25 mouse cellular contexts compared by ENCODE assay signal in genomic region chr16:58533254-58533653, GRCm38 (mm10). TPM values are rescaled to one million over a fixed set of nuclear protein-coding genes. Genes with fewer than 3 reads are reported as not detected.
A peak's percentile ranks its signal among the peaks of the same experiment; 100 is the strongest.
DNase-seq lines count a peak whose midpoint lies in the region; ATAC-seq and TF ChIP-seq lines count a peak whose summit lies in the region.
"Had no signal": no experiment of that assay in that cellular context is flagged by ENCODE, and none has a peak within 500 bp of the region (broad histone marks: within the 10 kb centered on the region; RNA-seq: fewer than 3 reads in every experiment).

No protein-coding gene starts in this region.

- 80% methylated on average over 2 of the region's 2 CpGs for WGBS in midbrain, embryonic 12.5 days
- 59% methylated on average over 2 of the region's 2 CpGs for WGBS in midbrain, embryonic 13.5 days
- 20% methylated on average over 2 of the region's 2 CpGs for WGBS in liver, embryonic 14.5 days (ENCODE audit: insufficient replicate concordance)

- no peak overlapping the region for H3K27ac ChIP-seq in midbrain, embryonic 12.5 days (replicated peaks)
- no peak overlapping the region for H3K27ac ChIP-seq in midbrain, embryonic 13.5 days
- no peak overlapping the region; the same call in 1 of the 2 replicates for H3K27ac ChIP-seq in liver, embryonic 14.5 days
- H3K27ac ChIP-seq: embryonic facial prominence, embryonic 13.5 days; forebrain, embryonic 15.5 days; heart, adult 2 months; heart, embryonic 13.5 days; hindbrain, embryonic 12.5 days; limb, embryonic 15.5 days; macrophage had no signal

- no peak overlapping the region for H3K4me2 ChIP-seq in midbrain, embryonic 12.5 days (replicated peaks)
- H3K4me2 ChIP-seq in midbrain, embryonic 13.5 days (replicated peaks): no peak overlapping the region
- peak overlapping the region; percentile 32 for H3K4me2 ChIP-seq in liver, embryonic 14.5 days (ENCODE audit: low read depth)
- H3K4me2 ChIP-seq: embryonic facial prominence, embryonic 13.5 days; forebrain, embryonic 15.5 days; heart, embryonic 13.5 days; hindbrain, embryonic 12.5 days; limb, embryonic 15.5 days; midbrain, embryonic 11.5 days had no signal

- no peaks in the 10 kb centered on the region for H3K9me3 ChIP-seq in midbrain, embryonic 12.5 days
- H3K9me3 ChIP-seq in midbrain, embryonic 13.5 days: no peaks in the 10 kb centered on the region
- H3K9me3 ChIP-seq in liver, embryonic 14.5 days (ENCODE audit: control insufficient read depth, low read length): no peaks in the 10 kb centered on the region
- H3K9me3 ChIP-seq: embryonic facial prominence, embryonic 13.5 days; forebrain, embryonic 15.5 days; heart, embryonic 13.5 days; hindbrain, embryonic 12.5 days; limb, embryonic 15.5 days had no signal

- no peak for TF ChIP-seq CTCF in liver, embryonic 14.5 days (IDR thresholded peaks at IDR 0.05; ENCODE audit: low read depth)

- H3K27me3 ChIP-seq in midbrain, embryonic 12.5 days: no peaks in the 10 kb centered on the region
- no peaks in the 10 kb centered on the region for H3K27me3 ChIP-seq in midbrain, embryonic 13.5 days
- no peaks in the 10 kb centered on the region for H3K27me3 ChIP-seq in liver, embryonic 14.5 days (ENCODE audit: control insufficient read depth, insufficient read depth, low read length)
- H3K27me3 ChIP-seq: embryonic facial prominence, embryonic 13.5 days; forebrain, embryonic 15.5 days; heart, embryonic 13.5 days; hindbrain, embryonic 12.5 days; limb, embryonic 15.5 days had no signal

- no peak overlapping the region for H3K9ac ChIP-seq in midbrain, embryonic 12.5 days (replicated peaks)
- no peak overlapping the region for H3K9ac ChIP-seq in midbrain, embryonic 13.5 days (replicated peaks)
- no peak overlapping the region; the same call in 1 of the 2 replicates for H3K9ac ChIP-seq in liver, embryonic 14.5 days (replicated peaks)
- H3K9ac ChIP-seq: embryonic facial prominence, embryonic 13.5 days; forebrain, embryonic 15.5 days; heart, embryonic 13.5 days; hindbrain, embryonic 12.5 days; limb, embryonic 15.5 days had no signal

- DNase-seq in liver, embryonic 14.5 days (ENCODE audit: low read depth in 3 of 3, low spot score in 3 of 3): no peak
- DNase-seq in ovary, adult 18-20 months (ENCODE audit: low spot score): no peak
- no peak for DNase-seq in adrenal gland, postnatal 36 days
- no peak for DNase-seq in cerebellum, adult 9-11 months
- DNase-seq: adrenal gland, postnatal 10 days; cerebellum, postnatal 14 days; embryo, embryonic 11 days; gastrocnemius, postnatal 14 days; heart, adult 2 months; heart, postnatal 14 days; left cerebral cortex, postnatal 4 days; right cerebral cortex, postnatal 14 days had no signal

- H3K4me1 ChIP-seq in midbrain, embryonic 12.5 days: peaks cover 2% of the 10 kb centered on the region; the same call in 1 of the 2 replicates
- H3K4me1 ChIP-seq in midbrain, embryonic 13.5 days (replicated peaks): peaks cover 6% of the 10 kb centered on the region
- H3K4me1 ChIP-seq in liver, embryonic 14.5 days (replicated peaks; ENCODE audit: control insufficient read depth in 2 of 2, insufficient read depth in 2 of 2, low read length in 1 of 2): peaks cover 32% of the 10 kb centered on the region in 2 experiments
- H3K4me1 ChIP-seq: embryonic facial prominence, embryonic 13.5 days; forebrain, embryonic 15.5 days; limb, embryonic 15.5 days had no signal

- peak; percentile 68 for TF ChIP-seq EP300 in liver, embryonic 14.5 days (IDR thresholded peaks at IDR 0.05; ENCODE audit: low read depth)

- H3K36me3 ChIP-seq in midbrain, embryonic 12.5 days: no peaks in the 10 kb centered on the region
- no peaks in the 10 kb centered on the region for H3K36me3 ChIP-seq in midbrain, embryonic 13.5 days
- H3K36me3 ChIP-seq in liver, embryonic 14.5 days (replicated peaks; ENCODE audit: control insufficient read depth, insufficient read depth, low read depth): no peaks in the 10 kb centered on the region
- H3K36me3 ChIP-seq: embryonic facial prominence, embryonic 13.5 days; forebrain, embryonic 15.5 days; heart, embryonic 13.5 days; hindbrain, embryonic 12.5 days; limb, embryonic 15.5 days had no signal

- no peak overlapping the region for H3K4me3 ChIP-seq in midbrain, embryonic 12.5 days
- no peak overlapping the region for H3K4me3 ChIP-seq in midbrain, embryonic 13.5 days (replicated peaks)
- H3K4me3 ChIP-seq in liver, embryonic 14.5 days (ENCODE audit: insufficient read depth in 1 of 2, low read depth in 2 of 2, low read length in 2 of 2): no peak overlapping the region
- H3K4me3 ChIP-seq: embryonic facial prominence, embryonic 13.5 days; forebrain, embryonic 15.5 days; heart, adult 2 months; heart, embryonic 13.5 days; hindbrain, embryonic 12.5 days; limb, embryonic 15.5 days had no signal

- peak; percentile 13; the same call in 1 of the 2 replicates for ATAC-seq in midbrain, embryonic 12.5 days (ENCODE audit: low FRiP score, low read depth)
- ATAC-seq in midbrain, embryonic 13.5 days: no peak
- ATAC-seq in erythroblast, adult 5-6 weeks (replicated peaks; ENCODE audit: low FRiP score, poor library complexity, severe bottlenecking): 0 out of 2 replicates have a peak, but pooled peaks have one; percentile 38
- ATAC-seq in liver, embryonic 14.5 days (ENCODE audit: insufficient read depth): peak; percentile 80
- ATAC-seq: activated CD4-positive, CD25-positive, alpha-beta regulatory T cell, adult 4 months; forebrain, embryonic 15.5 days; intestine, postnatal 0 days; lung, postnatal 0 days had no signal

RNA-seq across cellular contexts. Expression of gene St3gal6, which starts 9.2 kb away (rescaled TPM):
- 11.4 and 12.5 TPM in 2 replicates for polyA plus RNA-seq in midbrain, embryonic 12.5 days (2016; fragmentation: Nextera tagmentation; extraction: Ambion mirVana)
- 8.3 and 9.9 TPM in 2 replicates for polyA plus RNA-seq in midbrain, embryonic 13.5 days (2015; fragmentation: Nextera tagmentation; extraction: Ambion mirVana)
- 95.3 and 151 TPM in 2 replicates for total RNA-seq in erythroblast, adult 5-6 weeks (2015; ENCODE audit: low replicate concordance)
- 155 and 194 TPM in 2 replicates for total RNA-seq in erythroblast, adult 5-6 weeks (2017; ENCODE audit: low replicate concordance)
- polyA plus RNA-seq in liver, embryonic 14.5 days (2012; rRNA removed): 6.7 and 10.4 TPM in 2 replicates
- 25.4 and 25.6 TPM in 2 replicates for polyA plus RNA-seq in liver, embryonic 14.5 days (2014; fragmentation: Nextera tagmentation; extraction: Ambion mirVana)
- 10 to 100 TPM; 30.3 to 38.5 TPM for total RNA-seq in adrenal gland, postnatal 36 days (2021)
